Mouse (Mus musculus) CD4-positive naive resting alpha-beta T cell, adult 57 days (primary cell): ENCODE measurements around the gene Gm5891. TPM values are rescaled to one million over a fixed set of nuclear protein-coding genes. Genes with fewer than 3 reads are reported as not detected.

ENCODE experiments used
- total RNA-seq: library from RNA; stranded (reverse); gene quantifications from one replicate; pipeline ENCODE4 v1.2.4, GENCODE M21; 2023

Gene Gm5891
- total RNA-seq: not detected

GRCm38 (mm10) chr7:21921191-21921590, at the start of gene Gm5891:
TSS of gene Gm5891 (minus strand) at chr7:21921291.

Other genes with a start within 250 kb of the Gm5891 start
- not detected for gene Gm4175, start 159.8 kb downstream of the Gm5891 start, total RNA-seq
- gene Gm4177, start 124.6 kb downstream of the Gm5891 start, total RNA-seq: not detected
- gene Vmn1r135, start 88.9 kb downstream of the Gm5891 start, total RNA-seq: not detected
- gene Gm5725, start 77.0 kb downstream of the Gm5891 start, total RNA-seq: not detected
- not detected for gene Vmn1r137, start 73.3 kb upstream of the Gm5891 start, total RNA-seq
- gene Vmn1r138, start 107.6 kb upstream of the Gm5891 start, total RNA-seq: not detected
- not detected for gene Gm6176, start 135.0 kb upstream of the Gm5891 start, total RNA-seq
- gene Vmn1r139, start 147.8 kb upstream of the Gm5891 start, total RNA-seq: not detected
- gene Gm16451, start 197.0 kb upstream of the Gm5891 start, total RNA-seq: not detected
- not detected for gene Gm10666, start 213.4 kb upstream of the Gm5891 start, total RNA-seq
- not detected for gene Vmn1r142, start 242.7 kb upstream of the Gm5891 start, total RNA-seq